Mouse (Mus musculus): ENCODE data around the gene Prdm2. TPM values are rescaled to one million over a fixed set of nuclear protein-coding genes. Genes with fewer than 3 reads are reported as not detected.

The Prdm2 gene
- polyA plus RNA-seq, 1 experiment from 2014 or later = 5.0 TPM

GRCm38 (mm10) chr4:143188571-143189191 is 24.1 kb downstream of the Prdm2 start:
- WGBS = 68% methylated on average over 5 of the region's 5 CpGs
- H3K36me3 ChIP-seq (ENCODE audit: control insufficient read depth, insufficient read depth, low read length) = no peaks in the 10 kb centered on the region
- H3K27ac ChIP-seq (replicated peaks) = no peak overlapping the region
- ATAC-seq (ENCODE audit: low FRiP score, low TSS enrichment) = no peak
- no peaks in the 10 kb centered on the region for H3K9me3 ChIP-seq (ENCODE audit: control insufficient read depth, low read length)
- no peak for DNase-seq (ENCODE audit: low spot score)
- H3K4me3 ChIP-seq (ENCODE audit: low read depth, low read length) = no peak overlapping the region
- H3K27me3 ChIP-seq (ENCODE audit: control insufficient read depth, insufficient read depth, low read length) = no peaks in the 10 kb centered on the region
- H3K4me1 ChIP-seq (replicated peaks; ENCODE audit: control insufficient read depth, insufficient read depth) = no peaks in the 10 kb centered on the region
- no peak overlapping the region for H3K4me2 ChIP-seq (replicated peaks; ENCODE audit: low read depth)
- no peak overlapping the region for H3K9ac ChIP-seq (ENCODE audit: low read length)
- TF ChIP-seq CTCF (IDR thresholded peaks at IDR 0.05; ENCODE audit: low read depth) = no peak
- TF ChIP-seq EP300 (optimal IDR thresholded peaks at IDR 0.05) = no peak

GRCm38 (mm10) chr4:143186066-143186465 is 26.7 kb downstream of the Prdm2 start:
- Histone ChIP-seq H3K27me3 (ENCODE audit: control insufficient read depth, insufficient read depth, low read length) (no peaks in the 10 kb centered on the region), H3K4me2 (replicated peaks; ENCODE audit: low read depth) (no peak overlapping the region), H3K27ac (replicated peaks) (no peak overlapping the region), H3K4me3 (ENCODE audit: low read depth, low read length) (no peak overlapping the region), H3K4me1 (replicated peaks; ENCODE audit: control insufficient read depth, insufficient read depth) (no peaks in the 10 kb centered on the region), H3K36me3 (ENCODE audit: control insufficient read depth, insufficient read depth, low read length) (no peaks in the 10 kb centered on the region), H3K9ac (ENCODE audit: low read length) (no peak overlapping the region), H3K9me3 (ENCODE audit: control insufficient read depth, low read length) (no peaks in the 10 kb centered on the region)
- TF ChIP-seq EP300 (optimal IDR thresholded peaks at IDR 0.05) = no peak
- no peak for TF ChIP-seq CTCF (IDR thresholded peaks at IDR 0.05; ENCODE audit: low read depth)
- ATAC-seq (ENCODE audit: low FRiP score, low TSS enrichment) = no peak
- DNase-seq (ENCODE audit: low spot score) = no peak

GRCm38 (mm10) chr4:143185496-143185895 is 27.3 kb downstream of the Prdm2 start:
- no peak for DNase-seq (ENCODE audit: low spot score)
- Histone ChIP-seq H3K4me2 (replicated peaks; ENCODE audit: low read depth) (no peak overlapping the region), H3K9me3 (ENCODE audit: control insufficient read depth, low read length) (no peaks in the 10 kb centered on the region), H3K4me1 (replicated peaks; ENCODE audit: control insufficient read depth, insufficient read depth) (no peaks in the 10 kb centered on the region), H3K4me3 (ENCODE audit: low read depth, low read length) (no peak overlapping the region), H3K36me3 (ENCODE audit: control insufficient read depth, insufficient read depth, low read length) (no peaks in the 10 kb centered on the region), H3K27ac (replicated peaks) (no peak overlapping the region), H3K27me3 (ENCODE audit: control insufficient read depth, insufficient read depth, low read length) (no peaks in the 10 kb centered on the region), H3K9ac (ENCODE audit: low read length) (no peak overlapping the region)
- 66% methylated on average over 9 of the region's 9 CpGs for WGBS
- no peak for ATAC-seq (ENCODE audit: low FRiP score, low TSS enrichment)
- TF ChIP-seq CTCF (IDR thresholded peaks at IDR 0.05; ENCODE audit: low read depth) (no peak), EP300 (optimal IDR thresholded peaks at IDR 0.05) (no peak)

GRCm38 (mm10) chr4:143183141-143183540 is 29.7 kb downstream of the Prdm2 start:
- Histone ChIP-seq H3K4me2 (replicated peaks; ENCODE audit: low read depth) (no peak overlapping the region), H3K9ac (ENCODE audit: low read length) (no peak overlapping the region), H3K4me3 (ENCODE audit: low read depth, low read length) (no peak overlapping the region), H3K4me1 (replicated peaks; ENCODE audit: control insufficient read depth, insufficient read depth) (no peaks in the 10 kb centered on the region), H3K9me3 (ENCODE audit: control insufficient read depth, low read length) (no peaks in the 10 kb centered on the region), H3K27me3 (ENCODE audit: control insufficient read depth, insufficient read depth, low read length) (no peaks in the 10 kb centered on the region), H3K36me3 (ENCODE audit: control insufficient read depth, insufficient read depth, low read length) (no peaks in the 10 kb centered on the region), H3K27ac (replicated peaks) (no peak overlapping the region)
- ATAC-seq (ENCODE audit: low FRiP score, low TSS enrichment) (no peak), DNase-seq (ENCODE audit: low spot score) (no peak)
- 84% methylated on average over 6 of the region's 6 CpGs for WGBS
- no peak for TF ChIP-seq CTCF (IDR thresholded peaks at IDR 0.05; ENCODE audit: low read depth)
- TF ChIP-seq EP300 (optimal IDR thresholded peaks at IDR 0.05) = no peak

- Histone ChIP-seq H3K4me2 (replicated peaks; ENCODE audit: low read depth) (no peak overlapping the region), H3K27me3 (ENCODE audit: control insufficient read depth, insufficient read depth, low read length) (no peaks in the 10 kb centered on the region), H3K4me1 (replicated peaks; ENCODE audit: control insufficient read depth, insufficient read depth) (no peaks in the 10 kb centered on the region), H3K27ac (replicated peaks) (no peak overlapping the region), H3K9me3 (ENCODE audit: control insufficient read depth, low read length) (no peaks in the 10 kb centered on the region), H3K9ac (ENCODE audit: low read length) (no peak overlapping the region), H3K4me3 (ENCODE audit: low read depth, low read length) (no peak overlapping the region), H3K36me3 (ENCODE audit: control insufficient read depth, insufficient read depth, low read length) (no peaks in the 10 kb centered on the region)
- no peak for DNase-seq (ENCODE audit: low spot score)
- no peak for ATAC-seq (ENCODE audit: low FRiP score, low TSS enrichment)
- whole genome bisulfite sequencing = 91% methylated on average over 5 of the region's 5 CpGs
- TF ChIP-seq CTCF (IDR thresholded peaks at IDR 0.05; ENCODE audit: low read depth) = no peak
- no peak for TF ChIP-seq EP300 (optimal IDR thresholded peaks at IDR 0.05)
These were observed 32.1 kb downstream of the Prdm2 start for GRCm38 (mm10) chr4:143180731-143181130.

GRCm38 (mm10) chr4:143171600-143172290 is 41.0 kb downstream of the Prdm2 start:
- H3K27ac ChIP-seq (replicated peaks) = no peak overlapping the region
- no peaks in the 10 kb centered on the region for H3K9me3 ChIP-seq (ENCODE audit: control insufficient read depth, low read length)
- WGBS = 69% methylated on average over 4 of the region's 4 CpGs
- DNase-seq (ENCODE audit: low spot score) = no peak
- no peaks in the 10 kb centered on the region for H3K4me1 ChIP-seq (replicated peaks; ENCODE audit: control insufficient read depth, insufficient read depth)
- H3K4me2 ChIP-seq (replicated peaks; ENCODE audit: low read depth) = no peak overlapping the region
- H3K36me3 ChIP-seq (ENCODE audit: control insufficient read depth, insufficient read depth, low read length) = 0 out of 2 replicates have a peak, but pooled peaks cover 3% of the 10 kb centered on the region
- no peak overlapping the region for H3K4me3 ChIP-seq (ENCODE audit: low read depth, low read length)
- H3K9ac ChIP-seq (ENCODE audit: low read length) = no peak overlapping the region
- H3K27me3 ChIP-seq (ENCODE audit: control insufficient read depth, insufficient read depth, low read length) = no peaks in the 10 kb centered on the region
- TF ChIP-seq EP300 (optimal IDR thresholded peaks at IDR 0.05) (no peak), CTCF (IDR thresholded peaks at IDR 0.05; ENCODE audit: low read depth) (no peak)
- no peak for ATAC-seq (ENCODE audit: low FRiP score, low TSS enrichment)

All from stomach, postnatal 0 days (tissue).